Mouse (Mus musculus): ENCODE measurements at regions not wholly inside any gene's neighbourhood (a gene's known extent, or its start where the extent isn't known, plus 50 kb on each side); places are given as distances from the start of the nearest gene placed in this dataset.

GRCm38 (mm10) chr14:72004371-72004770 is 487.3 kb downstream of the Gm9195 start:
- Histone ChIP-seq H3K9me3 (ENCODE audit: control insufficient read depth, low read length) (no peaks in the 10 kb centered on the region), H3K4me1 (replicated peaks; ENCODE audit: control insufficient read depth, insufficient read depth, low read length) (0 out of 2 replicates have a peak, but pooled peaks cover 4% of the 10 kb centered on the region), H3K4me2 (ENCODE audit: low read length) (no peak overlapping the region), H3K27me3 (replicated peaks; ENCODE audit: control insufficient read depth, insufficient read depth, low read length) (no peaks in the 10 kb centered on the region), H3K9ac (ENCODE audit: low read length) (no peak overlapping the region), H3K4me3 (ENCODE audit: low read depth, low read length) (no peak overlapping the region), H3K27ac (ENCODE audit: low read depth) (no peak overlapping the region), H3K36me3 (ENCODE audit: control insufficient read depth, insufficient read depth, low read length) (no peaks in the 10 kb centered on the region)
- no peak for ATAC-seq (replicated peaks; ENCODE audit: low FRiP score, low TSS enrichment, low read depth)
- DNase-seq (ENCODE audit: low spot score), result no peak
- WGBS, result 65% methylated on average over 2 of the region's 2 CpGs

- Histone ChIP-seq H3K4me1 (replicated peaks; ENCODE audit: control insufficient read depth, insufficient read depth, low read length) (0 out of 2 replicates have a peak, but pooled peaks cover 4% of the 10 kb centered on the region), H3K36me3 (ENCODE audit: control insufficient read depth, insufficient read depth, low read length) (no peaks in the 10 kb centered on the region), H3K4me3 (ENCODE audit: low read depth, low read length) (no peak overlapping the region), H3K9me3 (ENCODE audit: control insufficient read depth, low read length) (no peaks in the 10 kb centered on the region), H3K27ac (ENCODE audit: low read depth) (peak overlapping the region; percentile 48; the same call in 1 of the 2 replicates), H3K4me2 (ENCODE audit: low read length) (no peak overlapping the region), H3K27me3 (replicated peaks; ENCODE audit: control insufficient read depth, insufficient read depth, low read length) (no peaks in the 10 kb centered on the region), H3K9ac (ENCODE audit: low read length) (no peak overlapping the region)
- DNase-seq (ENCODE audit: low spot score), result no peak
- no peak for ATAC-seq (replicated peaks; ENCODE audit: low FRiP score, low TSS enrichment, low read depth)
- WGBS, result 42% methylated on average over 7 of the region's 7 CpGs
Measured at GRCm38 (mm10) chr14:72002205-72003138, 489.2 kb downstream of the Gm9195 start.

- no peaks in the 10 kb centered on the region for H3K36me3 ChIP-seq (ENCODE audit: control insufficient read depth, insufficient read depth, low read length)
- H3K9ac ChIP-seq (ENCODE audit: low read length), result no peak overlapping the region
- 85% methylated on average over 4 of the region's 4 CpGs for WGBS
Measured at GRCm38 (mm10) chr14:71973016-71973415, 518.6 kb downstream of the Gm9195 start.

GRCm38 (mm10) chr14:71972521-71972920 is 519.1 kb downstream of the Gm9195 start:
- Histone ChIP-seq H3K4me1 (replicated peaks; ENCODE audit: control insufficient read depth, insufficient read depth, low read length) (no peaks in the 10 kb centered on the region), H3K9me3 (ENCODE audit: control insufficient read depth, low read length) (no peaks in the 10 kb centered on the region), H3K27ac (ENCODE audit: low read depth) (no peak overlapping the region), H3K36me3 (ENCODE audit: control insufficient read depth, insufficient read depth, low read length) (no peaks in the 10 kb centered on the region), H3K4me3 (ENCODE audit: low read depth, low read length) (no peak overlapping the region), H3K27me3 (replicated peaks; ENCODE audit: control insufficient read depth, insufficient read depth, low read length) (no peaks in the 10 kb centered on the region), H3K9ac (ENCODE audit: low read length) (no peak overlapping the region), H3K4me2 (ENCODE audit: low read length) (no peak overlapping the region)
- WGBS, result 100% methylated on average over 1 of the region's 1 CpGs
- ATAC-seq (replicated peaks; ENCODE audit: low FRiP score, low TSS enrichment, low read depth), result no peak
- DNase-seq (ENCODE audit: low spot score), result no peak

More at GRCm38 (mm10) chr14:71973016-71973415, 518.6 kb downstream of the Gm9195 start:
- DNase-seq (ENCODE audit: low spot score), result no peak
- Histone ChIP-seq H3K9me3 (ENCODE audit: control insufficient read depth, low read length) (no peaks in the 10 kb centered on the region), H3K27me3 (replicated peaks; ENCODE audit: control insufficient read depth, insufficient read depth, low read length) (no peaks in the 10 kb centered on the region), H3K4me1 (replicated peaks; ENCODE audit: control insufficient read depth, insufficient read depth, low read length) (no peaks in the 10 kb centered on the region), H3K27ac (ENCODE audit: low read depth) (no peak overlapping the region), H3K4me2 (ENCODE audit: low read length) (no peak overlapping the region), H3K4me3 (ENCODE audit: low read depth, low read length) (no peak overlapping the region)
- ATAC-seq (replicated peaks; ENCODE audit: low FRiP score, low TSS enrichment, low read depth), result no peak

- ATAC-seq (replicated peaks; ENCODE audit: low FRiP score, low TSS enrichment, low read depth), result no peak
- 63% methylated on average over 6 of the region's 6 CpGs for WGBS
- DNase-seq (ENCODE audit: low spot score), result no peak
- Histone ChIP-seq H3K27ac (ENCODE audit: low read depth) (no peak overlapping the region), H3K4me2 (ENCODE audit: low read length) (no peak overlapping the region), H3K9ac (ENCODE audit: low read length) (no peak overlapping the region), H3K4me3 (ENCODE audit: low read depth, low read length) (no peak overlapping the region), H3K27me3 (replicated peaks; ENCODE audit: control insufficient read depth, insufficient read depth, low read length) (no peaks in the 10 kb centered on the region), H3K4me1 (replicated peaks; ENCODE audit: control insufficient read depth, insufficient read depth, low read length) (no peaks in the 10 kb centered on the region), H3K9me3 (ENCODE audit: control insufficient read depth, low read length) (no peaks in the 10 kb centered on the region), H3K36me3 (ENCODE audit: control insufficient read depth, insufficient read depth, low read length) (no peaks in the 10 kb centered on the region)
Measured at GRCm38 (mm10) chr14:71967646-71968045, 524.0 kb downstream of the Gm9195 start.

- Histone ChIP-seq H3K9ac (ENCODE audit: low read length) (no peak overlapping the region), H3K27ac (ENCODE audit: low read depth) (no peak overlapping the region), H3K36me3 (ENCODE audit: control insufficient read depth, insufficient read depth, low read length) (no peaks in the 10 kb centered on the region), H3K4me2 (ENCODE audit: low read length) (no peak overlapping the region), H3K27me3 (replicated peaks; ENCODE audit: control insufficient read depth, insufficient read depth, low read length) (no peaks in the 10 kb centered on the region), H3K4me1 (replicated peaks; ENCODE audit: control insufficient read depth, insufficient read depth, low read length) (no peaks in the 10 kb centered on the region), H3K4me3 (ENCODE audit: low read depth, low read length) (no peak overlapping the region), H3K9me3 (ENCODE audit: control insufficient read depth, low read length) (no peaks in the 10 kb centered on the region)
- no peak for ATAC-seq (replicated peaks; ENCODE audit: low FRiP score, low TSS enrichment, low read depth)
- 11% methylated on average over 4 of the region's 4 CpGs for WGBS
- DNase-seq (ENCODE audit: low spot score), result no peak
Measured at GRCm38 (mm10) chr14:71963389-71964169, 528.1 kb downstream of the Gm9195 start.

- ATAC-seq (replicated peaks; ENCODE audit: low FRiP score, low TSS enrichment, low read depth) (no peak), DNase-seq (ENCODE audit: low spot score) (no peak)
- Histone ChIP-seq H3K4me2 (ENCODE audit: low read length) (no peak overlapping the region), H3K9me3 (ENCODE audit: control insufficient read depth, low read length) (no peaks in the 10 kb centered on the region), H3K4me1 (replicated peaks; ENCODE audit: control insufficient read depth, insufficient read depth, low read length) (no peaks in the 10 kb centered on the region), H3K9ac (ENCODE audit: low read length) (no peak overlapping the region), H3K4me3 (ENCODE audit: low read depth, low read length) (no peak overlapping the region), H3K36me3 (ENCODE audit: control insufficient read depth, insufficient read depth, low read length) (no peaks in the 10 kb centered on the region), H3K27ac (ENCODE audit: low read depth) (no peak overlapping the region), H3K27me3 (replicated peaks; ENCODE audit: control insufficient read depth, insufficient read depth, low read length) (no peaks in the 10 kb centered on the region)
- WGBS, result 79% methylated on average over 2 of the region's 2 CpGs
Measured at GRCm38 (mm10) chr14:71948701-71949100, 542.9 kb downstream of the Gm9195 start.

GRCm38 (mm10) chr14:71937157-71937485 is 554.5 kb downstream of the Gm9195 start:
- DNase-seq (ENCODE audit: low spot score) (no peak), ATAC-seq (replicated peaks; ENCODE audit: low FRiP score, low TSS enrichment, low read depth) (no peak)
- WGBS, result 72% methylated on average over 2 of the region's 2 CpGs
- H3K27me3 ChIP-seq (replicated peaks; ENCODE audit: control insufficient read depth, insufficient read depth, low read length), result no peaks in the 10 kb centered on the region
- H3K4me3 ChIP-seq (ENCODE audit: low read depth, low read length), result no peak overlapping the region
- no peaks in the 10 kb centered on the region for H3K36me3 ChIP-seq (ENCODE audit: control insufficient read depth, insufficient read depth, low read length)
- no peak overlapping the region for H3K9ac ChIP-seq (ENCODE audit: low read length)
- no peak overlapping the region for H3K27ac ChIP-seq (ENCODE audit: low read depth)
- no peaks in the 10 kb centered on the region for H3K4me1 ChIP-seq (replicated peaks; ENCODE audit: control insufficient read depth, insufficient read depth, low read length)
- no peaks in the 10 kb centered on the region for H3K9me3 ChIP-seq (ENCODE audit: control insufficient read depth, low read length)
- no peak overlapping the region for H3K4me2 ChIP-seq (ENCODE audit: low read length)
